10 mouse cellular contexts compared by ENCODE assay signal in genomic region chr9:118881281-118881945, GRCm38 (mm10). TPM values are rescaled to one million over a fixed set of nuclear protein-coding genes. Genes with fewer than 3 reads are reported as not detected.
A peak's percentile ranks its signal among the peaks of the same experiment; 100 is the strongest.
DNase-seq lines count a peak whose midpoint lies in the region; ATAC-seq and TF ChIP-seq lines count a peak whose summit lies in the region.
"Had no signal": no experiment of that assay in that cellular context is flagged by ENCODE, and none has a peak within 500 bp of the region (broad histone marks: within the 10 kb centered on the region; RNA-seq: fewer than 3 reads in every experiment).

No protein-coding gene starts in this region.

- WGBS in liver, embryonic 12.5 days (ENCODE audit: insufficient replicate concordance) = 51% methylated on average over 7 of the region's 7 CpGs
- WGBS in bone marrow, adult 2 months = 64% methylated on average over 7 of the region's 7 CpGs
- 74% methylated on average over 7 of the region's 7 CpGs for WGBS in thymus, adult 2 months
- WGBS in hindbrain, embryonic 12.5 days = 78% methylated on average over 7 of the region's 7 CpGs

- TF ChIP-seq CTCF in bone marrow, adult 2 months (IDR thresholded peaks at IDR 0.05; ENCODE audit: control insufficient read depth, insufficient read depth, low read length) = peak; percentile 62
- TF ChIP-seq CTCF in thymus, adult 2 months (IDR thresholded peaks at IDR 0.05; ENCODE audit: borderline replicate concordance, control insufficient read depth, extremely low read depth, insufficient read depth, low read length, poor library complexity) = 0 out of 2 replicates have a peak, but pooled peaks have one; percentile 41

- DNase-seq in liver = peak; percentile 23
- DNase-seq in induced T-regulatory cell, adult 2 months (ENCODE audit: low read depth) = peak; percentile 57
- DNase-seq in thymus, adult 2 months = peak; percentile 60
- DNase-seq in yolk sac, embryonic 10.5 days (ENCODE audit: low spot score) = no peak
- no peak for DNase-seq in heart, adult 8-10 months (ENCODE audit: low spot score)

- no peaks in the 10 kb centered on the region for H3K9me3 ChIP-seq in liver, embryonic 12.5 days (replicated peaks)
- no peaks in the 10 kb centered on the region for H3K9me3 ChIP-seq in hindbrain, embryonic 12.5 days (replicated peaks)
- H3K9me3 ChIP-seq: embryonic facial prominence, embryonic 13.5 days had no signal

- no peak overlapping the region for H3K4me3 ChIP-seq in liver, embryonic 12.5 days
- H3K4me3 ChIP-seq in bone marrow, adult 2 months (replicated peaks; ENCODE audit: control insufficient read depth, low read depth, low read length) = no peak overlapping the region
- no peak overlapping the region for H3K4me3 ChIP-seq in thymus, adult 2 months (ENCODE audit: control insufficient read depth, insufficient read depth, low read length)
- H3K4me3 ChIP-seq in hindbrain, embryonic 12.5 days = no peak overlapping the region
- H3K4me3 ChIP-seq: embryonic facial prominence, embryonic 13.5 days had no signal

- no peak overlapping the region for H3K9ac ChIP-seq in liver, embryonic 12.5 days
- no peak overlapping the region for H3K9ac ChIP-seq in hindbrain, embryonic 12.5 days
- H3K9ac ChIP-seq: embryonic facial prominence, embryonic 13.5 days had no signal

- H3K4me1 ChIP-seq in liver, embryonic 12.5 days = no peaks in the 10 kb centered on the region
- no peaks in the 10 kb centered on the region for H3K4me1 ChIP-seq in bone marrow, adult 2 months (ENCODE audit: control insufficient read depth, insufficient read depth, low read length)
- H3K4me1 ChIP-seq in thymus, adult 2 months (replicated peaks; ENCODE audit: control insufficient read depth, insufficient read depth, low read length) = peaks cover 3% of the 10 kb centered on the region; the same call in 1 of the 2 replicates
- no peaks in the 10 kb centered on the region for H3K4me1 ChIP-seq in hindbrain, embryonic 12.5 days

- no peak overlapping the region for H3K4me2 ChIP-seq in liver, embryonic 12.5 days
- no peak overlapping the region for H3K4me2 ChIP-seq in hindbrain, embryonic 12.5 days (replicated peaks)
- H3K4me2 ChIP-seq: embryonic facial prominence, embryonic 13.5 days had no signal

- no peak for TF ChIP-seq POLR2A in bone marrow, adult 2 months (IDR thresholded peaks at IDR 0.05; ENCODE audit: borderline replicate concordance, control insufficient read depth, low read depth, low read length)
- TF ChIP-seq POLR2A in thymus, adult 2 months (IDR thresholded peaks at IDR 0.05; ENCODE audit: control insufficient read depth, extremely low read depth, insufficient read depth, low read length, poor library complexity) = no peak

- no peak for ATAC-seq in liver, embryonic 12.5 days
- no peak for ATAC-seq in hindbrain, embryonic 12.5 days (ENCODE audit: low FRiP score)

- H3K27me3 ChIP-seq in liver, embryonic 12.5 days (replicated peaks) = no peaks in the 10 kb centered on the region
- H3K27me3 ChIP-seq in thymus, adult 2 months (ENCODE audit: control insufficient read depth, insufficient read depth, low read length) = no peaks in the 10 kb centered on the region
- no peaks in the 10 kb centered on the region for H3K27me3 ChIP-seq in hindbrain, embryonic 12.5 days
- H3K27me3 ChIP-seq: embryonic facial prominence, embryonic 13.5 days had no signal

- no peaks in the 10 kb centered on the region for H3K36me3 ChIP-seq in liver, embryonic 12.5 days
- H3K36me3 ChIP-seq in thymus, adult 2 months (ENCODE audit: control insufficient read depth, insufficient read depth, low read length) = no peaks in the 10 kb centered on the region
- H3K36me3 ChIP-seq in hindbrain, embryonic 12.5 days = no peaks in the 10 kb centered on the region

- no peak overlapping the region for H3K27ac ChIP-seq in liver, embryonic 12.5 days
- H3K27ac ChIP-seq in bone marrow, adult 2 months (ENCODE audit: control insufficient read depth, insufficient read depth, low read depth, low read length, poor library complexity) = no peak overlapping the region
- no peak overlapping the region for H3K27ac ChIP-seq in thymus, adult 2 months (ENCODE audit: control insufficient read depth, insufficient read depth, low read length)
- no peak overlapping the region for H3K27ac ChIP-seq in hindbrain, embryonic 12.5 days
- H3K27ac ChIP-seq: embryonic facial prominence, embryonic 13.5 days had no signal

RNA-seq across cellular contexts. Expression of gene Ctdspl, which starts 44.8 kb away (rescaled TPM):
- 3.9 and 4.4 TPM in 2 replicates for polyA plus RNA-seq in liver, embryonic 12.5 days (2016; fragmentation: Nextera tagmentation; extraction: Ambion mirVana)
- 4.4 and 6.7 TPM in 2 replicates for polyA plus RNA-seq in bone marrow, adult 2 months (2011; ENCODE audit: insufficient read depth, insufficient read length, low replicate concordance, missing spikeins)
- polyA plus RNA-seq in thymus, adult 2 months (2012; rRNA removed) = 9.3 and 10.6 TPM in 2 replicates
- polyA plus RNA-seq in hindbrain, embryonic 12.5 days (2016; fragmentation: Nextera tagmentation; extraction: Ambion mirVana) = 8.1 and 11.7 TPM in 2 replicates
- 10 to 100 TPM in 1 of 4 experiments, 1 to 10 TPM in 3; 7.5 to 10.2 (median 7.8) TPM for total RNA-seq in heart, adult 8-10 months (2022)
- total RNA-seq: monocyte, adult 5-6 weeks had no signal

Comparison
In these comparisons a context has a peak if more than half of its experiments do, and no peak if none do; other contexts are left out.
1. DNase-seq: peak in liver (single experiment), induced T-regulatory cell, adult 2 months (single experiment) and thymus, adult 2 months (single experiment); none in yolk sac, embryonic 10.5 days (single experiment) and heart, adult 8-10 months (single experiment).